Mouse (Mus musculus): ENCODE measurements around the gene Phc2. TPM values are rescaled to one million over a fixed set of nuclear protein-coding genes. Genes with fewer than 3 reads are reported as not detected.

Phc2 gene
- polyA plus RNA-seq, 1 experiment, result 100 TPM

- Histone ChIP-seq H3K4me3 (no peak overlapping the region), H3K4me2 (ENCODE audit: low read depth) (no peak overlapping the region), H3ac (ENCODE audit: control insufficient read depth, insufficient read length) (no peak overlapping the region), H3K27me3 (ENCODE audit: control insufficient read depth, insufficient read depth, insufficient read length) (no peaks in the 10 kb centered on the region), H3K79me2 (ENCODE audit: control insufficient read depth, insufficient read depth) (no peaks in the 10 kb centered on the region), H3K36me3 (ENCODE audit: control insufficient read depth, insufficient read depth) (no peaks in the 10 kb centered on the region)
- no peak for TF ChIP-seq USF1 (IDR thresholded peaks at IDR 0.05; ENCODE audit: low read depth)
- no peak for TF ChIP-seq SRF (IDR thresholded peaks at IDR 0.05; ENCODE audit: control insufficient read depth, insufficient read length, low read depth)
- no peak for TF ChIP-seq E2F4 (IDR thresholded peaks at IDR 0.05; ENCODE audit: insufficient read depth)
- TF ChIP-seq TCF12 (IDR thresholded peaks at IDR 0.05; ENCODE audit: insufficient read depth, poor library complexity, severe bottlenecking), result no peak
- no peak for TF ChIP-seq POLR2AphosphoS2 (IDR thresholded peaks at IDR 0.05; ENCODE audit: insufficient read length, low read depth)
- no peak for TF ChIP-seq MAX (IDR thresholded peaks at IDR 0.05; ENCODE audit: low read depth)
- TF ChIP-seq MYOG (IDR thresholded peaks at IDR 0.05; ENCODE audit: control insufficient read depth in 1 of 3, insufficient read depth in 1 of 3, insufficient read length in 2 of 3, low read depth in 2 of 3), result no peak
- TF ChIP-seq CEBPB (IDR thresholded peaks at IDR 0.05; ENCODE audit: insufficient read depth, poor library complexity, severe bottlenecking), result no peak
- TF ChIP-seq MYOD1 (IDR thresholded peaks at IDR 0.05; ENCODE audit: control insufficient read depth in 1 of 3, insufficient read length in 2 of 3, low read depth in 2 of 3), result no peak
- no peak for TF ChIP-seq TCF3 (IDR thresholded peaks at IDR 0.05; ENCODE audit: insufficient read length, low read depth)
Observed at GRCm38 (mm10) chr4:128693207-128693606, 38.7 kb downstream of the Phc2 start.

- H3K4me3 ChIP-seq, result no peak overlapping the region
- H3K36me3 ChIP-seq (ENCODE audit: control insufficient read depth, insufficient read depth), result no peaks in the 10 kb centered on the region
- H3K4me2 ChIP-seq (ENCODE audit: low read depth), result peak overlapping the region; percentile 32
- H3ac ChIP-seq (ENCODE audit: control insufficient read depth, insufficient read length), result no peak overlapping the region
- no peaks in the 10 kb centered on the region for H3K27me3 ChIP-seq (ENCODE audit: control insufficient read depth, insufficient read depth, insufficient read length)
- TF ChIP-seq MAX (IDR thresholded peaks at IDR 0.05; ENCODE audit: low read depth) (no peak), TCF3 (IDR thresholded peaks at IDR 0.05; ENCODE audit: insufficient read length, low read depth) (no peak), USF1 (IDR thresholded peaks at IDR 0.05; ENCODE audit: low read depth) (no peak), POLR2A (IDR thresholded peaks at IDR 0.05; ENCODE audit: insufficient read length, low read depth) (no peak), SRF (IDR thresholded peaks at IDR 0.05; ENCODE audit: control insufficient read depth, insufficient read length, low read depth) (no peak), E2F4 (IDR thresholded peaks at IDR 0.05; ENCODE audit: insufficient read depth) (no peak), MYOD1 (IDR thresholded peaks at IDR 0.05; ENCODE audit: control insufficient read depth in 1 of 3, insufficient read length in 2 of 3, low read depth in 2 of 3) (no peak), TCF12 (IDR thresholded peaks at IDR 0.05; ENCODE audit: insufficient read depth, poor library complexity, severe bottlenecking) (no peak), MYOG (IDR thresholded peaks at IDR 0.05; ENCODE audit: control insufficient read depth in 1 of 3, insufficient read depth in 1 of 3, insufficient read length in 2 of 3, low read depth in 2 of 3) (no peak), REST (IDR thresholded peaks at IDR 0.05; ENCODE audit: insufficient read depth, insufficient read length) (no peak), CEBPB (IDR thresholded peaks at IDR 0.05; ENCODE audit: insufficient read depth, poor library complexity, severe bottlenecking) (no peak), POLR2AphosphoS2 (IDR thresholded peaks at IDR 0.05; ENCODE audit: insufficient read length, low read depth) (no peak)
- H3K79me2 ChIP-seq (ENCODE audit: control insufficient read depth, insufficient read depth), result no peaks in the 10 kb centered on the region
Observed at GRCm38 (mm10) chr4:128694315-128694714, 39.8 kb downstream of the Phc2 start.

DNA sequence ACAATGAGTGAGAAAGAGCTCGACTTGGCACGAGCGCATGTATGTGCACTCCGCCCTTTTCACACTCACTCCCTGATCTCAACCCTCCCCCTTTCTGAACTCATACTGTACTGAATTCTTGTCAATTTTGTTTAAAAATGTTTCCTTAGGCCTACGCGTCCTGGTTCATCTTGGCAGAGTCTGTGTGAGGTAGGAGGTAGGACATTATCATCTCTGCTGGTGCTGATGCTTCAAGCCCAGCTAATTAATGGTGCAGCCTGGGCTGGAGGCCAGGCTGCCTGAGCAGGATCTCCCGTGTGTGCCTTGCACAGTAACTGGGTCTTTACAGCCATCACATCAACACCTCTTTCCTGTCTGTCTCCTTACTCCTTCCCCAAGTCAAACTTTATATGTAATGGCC lies 40.6 kb downstream of the Phc2 start:
- Histone ChIP-seq H3K4me3 (no peak overlapping the region), H3K27me3 (ENCODE audit: control insufficient read depth, insufficient read depth, insufficient read length) (no peaks in the 10 kb centered on the region), H3K4me2 (ENCODE audit: low read depth) (peak overlapping the region; percentile 32), H3ac (ENCODE audit: control insufficient read depth, insufficient read length) (no peak overlapping the region), H3K79me2 (ENCODE audit: control insufficient read depth, insufficient read depth) (no peaks in the 10 kb centered on the region), H3K36me3 (ENCODE audit: control insufficient read depth, insufficient read depth) (no peaks in the 10 kb centered on the region)
- TF ChIP-seq CEBPB (IDR thresholded peaks at IDR 0.05; ENCODE audit: insufficient read depth, poor library complexity, severe bottlenecking) (no peak), REST (IDR thresholded peaks at IDR 0.05; ENCODE audit: insufficient read depth, insufficient read length) (no peak), TCF12 (IDR thresholded peaks at IDR 0.05; ENCODE audit: insufficient read depth, poor library complexity, severe bottlenecking) (no peak), USF1 (IDR thresholded peaks at IDR 0.05; ENCODE audit: low read depth) (no peak), TCF3 (IDR thresholded peaks at IDR 0.05; ENCODE audit: insufficient read length, low read depth) (no peak), MYOD1 (IDR thresholded peaks at IDR 0.05; ENCODE audit: control insufficient read depth in 1 of 3, insufficient read length in 2 of 3, low read depth in 2 of 3) (no peak)

DNA sequence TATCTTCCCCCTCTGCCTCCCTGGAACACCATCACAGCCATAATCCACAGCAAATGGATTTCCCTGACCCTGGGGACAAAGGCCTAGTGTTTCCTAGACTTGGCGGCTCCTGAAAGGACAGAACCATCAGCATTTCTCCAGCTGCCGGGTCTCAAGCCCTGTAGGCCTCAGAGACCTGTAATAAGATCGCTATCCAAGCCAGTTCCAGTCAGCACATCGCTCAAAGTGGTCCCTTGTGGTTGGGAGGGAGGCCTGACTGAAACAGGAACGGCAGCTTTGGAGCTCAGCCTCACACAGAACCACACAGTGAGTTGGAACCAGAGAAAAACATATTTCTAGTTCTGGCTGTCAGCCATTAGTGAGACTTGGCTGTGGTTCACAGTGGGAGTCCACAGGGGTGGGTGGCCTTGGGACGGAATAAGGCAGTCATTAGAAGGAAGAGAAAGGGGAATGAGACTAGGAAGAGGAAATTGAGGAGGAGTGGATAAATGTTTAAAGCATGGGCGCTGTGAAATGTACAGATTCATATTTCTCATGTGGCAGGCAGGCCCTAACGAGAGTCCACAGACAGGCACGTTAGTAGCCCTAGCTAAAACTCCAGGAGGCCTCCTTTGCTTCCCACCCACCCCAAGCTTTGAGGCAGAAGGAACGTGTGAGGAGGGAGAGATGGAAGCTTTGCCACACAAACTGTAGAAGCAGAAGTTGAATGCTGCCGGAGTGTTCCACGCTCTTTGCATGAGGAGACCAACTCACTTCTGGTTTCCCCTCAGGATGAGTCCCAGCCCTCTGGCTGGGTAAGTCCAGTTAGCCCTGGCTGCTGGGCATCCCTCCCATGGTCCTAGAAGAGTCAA lies 43.7 kb downstream of the Phc2 start:
- Histone ChIP-seq H3K79me2 (ENCODE audit: control insufficient read depth, insufficient read depth) (no peaks in the 10 kb centered on the region), H3K4me3 (no peak overlapping the region), H3K4me2 (ENCODE audit: low read depth) (no peak overlapping the region), H3ac (ENCODE audit: control insufficient read depth, insufficient read length) (no peak overlapping the region), H3K36me3 (ENCODE audit: control insufficient read depth, insufficient read depth) (no peaks in the 10 kb centered on the region), H3K27me3 (ENCODE audit: control insufficient read depth, insufficient read depth, insufficient read length) (no peaks in the 10 kb centered on the region)
- TF ChIP-seq TCF3 (IDR thresholded peaks at IDR 0.05; ENCODE audit: insufficient read length, low read depth), result no peak
- no peak for TF ChIP-seq USF1 (IDR thresholded peaks at IDR 0.05; ENCODE audit: low read depth)
- TF ChIP-seq MYOD1 (IDR thresholded peaks at IDR 0.05; ENCODE audit: control insufficient read depth in 1 of 3, insufficient read length in 2 of 3, low read depth in 2 of 3), result no peak

DNA sequence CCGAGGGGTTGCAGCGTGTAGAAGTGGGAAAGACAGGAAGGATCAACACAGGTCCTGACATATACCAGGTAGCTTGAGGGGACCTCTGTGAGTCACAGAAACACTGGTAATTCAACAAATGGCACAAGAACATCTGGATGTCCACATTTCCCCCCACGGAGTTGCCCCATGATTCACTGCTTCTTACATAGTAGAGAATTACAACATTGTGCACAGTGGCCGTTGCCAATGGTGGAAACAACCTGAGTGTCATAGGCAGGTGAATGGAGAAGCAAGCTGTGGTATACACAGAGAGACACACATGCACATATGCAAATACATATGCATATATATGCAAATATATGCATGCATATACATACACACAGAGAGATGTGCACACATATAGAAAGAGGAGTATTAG lies 45.4 kb downstream of the Phc2 start:
- no peak overlapping the region for H3K4me2 ChIP-seq (ENCODE audit: low read depth)
- H3K27me3 ChIP-seq (ENCODE audit: control insufficient read depth, insufficient read depth, insufficient read length), result no peaks in the 10 kb centered on the region
- no peaks in the 10 kb centered on the region for H3K79me2 ChIP-seq (ENCODE audit: control insufficient read depth, insufficient read depth)
- H3K4me3 ChIP-seq, result no peak overlapping the region
- no peak for TF ChIP-seq TCF12 (IDR thresholded peaks at IDR 0.05; ENCODE audit: insufficient read depth, poor library complexity, severe bottlenecking)
- no peak for TF ChIP-seq USF1 (IDR thresholded peaks at IDR 0.05; ENCODE audit: low read depth)
- TF ChIP-seq CEBPB (IDR thresholded peaks at IDR 0.05; ENCODE audit: insufficient read depth, poor library complexity, severe bottlenecking), result no peak
- no peak for TF ChIP-seq POLR2AphosphoS2 (IDR thresholded peaks at IDR 0.05; ENCODE audit: insufficient read length, low read depth)
- TF ChIP-seq POLR2A (IDR thresholded peaks at IDR 0.05; ENCODE audit: insufficient read length, low read depth), result no peak
- TF ChIP-seq MAX (IDR thresholded peaks at IDR 0.05; ENCODE audit: low read depth), result no peak
- TF ChIP-seq TCF3 (IDR thresholded peaks at IDR 0.05; ENCODE audit: insufficient read length, low read depth), result no peak
- no peak for TF ChIP-seq MYOD1 (IDR thresholded peaks at IDR 0.05; ENCODE audit: control insufficient read depth in 1 of 3, insufficient read length in 2 of 3, low read depth in 2 of 3)
- TF ChIP-seq SRF (IDR thresholded peaks at IDR 0.05; ENCODE audit: control insufficient read depth, insufficient read length, low read depth), result no peak
- H3K36me3 ChIP-seq (ENCODE audit: control insufficient read depth, insufficient read depth), result no peaks in the 10 kb centered on the region
- H3ac ChIP-seq (ENCODE audit: control insufficient read depth, insufficient read length), result no peak overlapping the region

Measured in myocyte (in vitro differentiated cells).